Mouse (Mus musculus) thymus, postnatal 10 days (tissue): ENCODE results near the gene Gpatch4.

Source experiments
- DNase-seq, 2 experiments: peaks; one replicate each; pipeline ENCODE4 v3.0.0; 2021; ENCODE audit warnings: low spot score in 2 of 2

The Gpatch4 gene

GRCm38 (mm10) chr3:88030608-88031395, 12.1 kb upstream of the Gpatch4 start:
- no peak for DNase-seq

GRCm38 (mm10) chr3:88033506-88033905, 9.4 kb upstream of the Gpatch4 start:
- no peak for DNase-seq

GRCm38 (mm10) chr3:88035561-88036293, 7.2 kb upstream of the Gpatch4 start:
- DNase-seq: no peak

- DNase-seq: no peak
Measured at GRCm38 (mm10) chr3:88049532-88049931, 6.6 kb downstream of the Gpatch4 start.

GRCm38 (mm10) chr3:88057030-88057429, 14.1 kb downstream of the Gpatch4 start:
- DNase-seq: no peak

- DNase-seq: peak; percentile 61 to 77
Measured at GRCm38 (mm10) chr3:88057902-88058696, 15.2 kb downstream of the Gpatch4 start, which contains the start of gene Naxe. Gene Naxe (minus strand): TSS chr3:88058495.

- no peak for DNase-seq
Measured at GRCm38 (mm10) chr3:88068386-88068785, 25.5 kb downstream of the Gpatch4 start.

- DNase-seq: peak; percentile 67 to 82
Measured at GRCm38 (mm10) chr3:88071783-88072182, 28.9 kb downstream of the Gpatch4 start.

GRCm38 (mm10) chr3:88073631-88074030, 30.7 kb downstream of the Gpatch4 start:
- no peak for DNase-seq

- no peak for DNase-seq
Measured at GRCm38 (mm10) chr3:88074351-88074750, 31.4 kb downstream of the Gpatch4 start.

GRCm38 (mm10) chr3:88074766-88075165, 31.9 kb downstream of the Gpatch4 start:
- no peak for DNase-seq

- DNase-seq: no peak
Measured at GRCm38 (mm10) chr3:88077441-88077840, 34.5 kb downstream of the Gpatch4 start.

GRCm38 (mm10) chr3:88078204-88078603, 35.3 kb downstream of the Gpatch4 start, which contains the start of gene Ttc24:
Gene Ttc24 (minus strand): TSS chr3:88078304.
- DNase-seq: no peak

- DNase-seq: peak; percentile 67 to 78
Measured at GRCm38 (mm10) chr3:88081345-88082223, 38.7 kb downstream of the Gpatch4 start, which contains the start of gene Iqgap3. Gene Iqgap3 (plus strand): TSS chr3:88081971.

- no peak for DNase-seq
Measured at GRCm38 (mm10) chr3:88082224-88082618, 39.3 kb downstream of the Gpatch4 start.

GRCm38 (mm10) chr3:88082663-88083062, 39.8 kb downstream of the Gpatch4 start:
- DNase-seq: no peak

GRCm38 (mm10) chr3:88084001-88084400, 41.1 kb downstream of the Gpatch4 start:
- no peak for DNase-seq

- DNase-seq: no peak
Measured at GRCm38 (mm10) chr3:88085459-88085858, 42.6 kb downstream of the Gpatch4 start.

GRCm38 (mm10) chr3:88087688-88088087, 44.8 kb downstream of the Gpatch4 start:
- peak in 1 of 2 experiments; percentile 52 for DNase-seq

GRCm38 (mm10) chr3:88090106-88090505, 47.2 kb downstream of the Gpatch4 start:
- DNase-seq: no peak

- DNase-seq: no peak
Measured at GRCm38 (mm10) chr3:88090616-88091015, 47.7 kb downstream of the Gpatch4 start.
